Mouse (Mus musculus): ENCODE data around the gene Nck2. TPM values are rescaled to one million over a fixed set of nuclear protein-coding genes. Genes with fewer than 3 reads are reported as not detected.

Nck2 gene
- polyA plus RNA-seq, 1 experiment from 2014 or later, result 38.0 TPM

DNA sequence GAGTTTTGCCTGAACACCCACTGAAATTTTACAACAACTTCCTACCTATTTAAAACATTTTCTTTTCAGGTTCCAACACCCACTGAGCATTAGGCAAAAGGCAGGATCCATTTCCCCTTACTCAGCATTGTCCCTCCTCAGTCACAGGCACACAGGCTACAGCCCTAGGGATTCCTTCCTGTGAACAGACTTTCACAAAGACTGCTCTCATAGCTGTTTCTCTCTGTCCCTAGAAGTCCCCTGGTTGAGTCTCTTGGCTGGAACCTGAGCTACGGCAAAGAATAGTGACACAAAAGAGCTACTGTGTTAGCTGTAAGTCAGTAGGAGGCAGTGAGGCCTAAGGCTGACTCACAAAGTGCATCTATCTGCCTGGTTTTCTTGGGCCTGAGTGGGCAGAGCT, 139.2 kb downstream of the Nck2 start:
- Histone ChIP-seq H3K27ac (replicated peaks) (no peak overlapping the region), H3K4me2 (no peak overlapping the region), H3K9me3 (no peaks in the 10 kb centered on the region), H3K9ac (no peak overlapping the region), H3K4me1 (replicated peaks) (no peaks in the 10 kb centered on the region), H3K27me3 (no peaks in the 10 kb centered on the region), H3K36me3 (no peaks in the 10 kb centered on the region), H3K4me3 (no peak overlapping the region)
- WGBS, result 52% methylated on average over 1 of the region's 1 CpGs
- no peak for ATAC-seq (ENCODE audit: low FRiP score, low read depth)

DNA sequence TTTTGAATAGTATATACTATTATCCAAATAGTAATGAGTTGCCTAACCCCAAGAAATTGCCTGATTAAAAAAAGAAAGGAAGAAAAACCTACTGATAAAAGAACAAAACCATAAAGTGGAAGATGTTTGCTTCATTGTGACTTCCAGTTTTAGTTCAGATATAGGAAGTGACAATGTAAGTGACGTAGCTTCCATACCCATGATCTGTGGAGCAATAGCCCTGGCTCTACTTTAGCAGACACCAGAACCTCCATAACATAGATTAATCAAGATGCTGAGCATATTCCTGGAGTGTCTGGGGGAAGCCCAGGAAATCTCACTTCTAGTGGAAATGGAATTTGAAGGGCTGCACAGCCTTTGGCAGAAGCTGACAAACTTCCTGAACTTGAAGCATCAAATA, 144.6 kb downstream of the Nck2 start:
- no peak for ATAC-seq (ENCODE audit: low FRiP score, low read depth)
- no peaks in the 10 kb centered on the region for H3K4me1 ChIP-seq (replicated peaks)
- no peak overlapping the region for H3K9ac ChIP-seq
- no peaks in the 10 kb centered on the region for H3K9me3 ChIP-seq
- no peaks in the 10 kb centered on the region for H3K27me3 ChIP-seq
- no peaks in the 10 kb centered on the region for H3K36me3 ChIP-seq
- no peak overlapping the region for H3K4me3 ChIP-seq
- H3K4me2 ChIP-seq, result no peak overlapping the region
- H3K27ac ChIP-seq (replicated peaks), result no peak overlapping the region
- 93% methylated on average over 1 of the region's 1 CpGs for WGBS

DNA sequence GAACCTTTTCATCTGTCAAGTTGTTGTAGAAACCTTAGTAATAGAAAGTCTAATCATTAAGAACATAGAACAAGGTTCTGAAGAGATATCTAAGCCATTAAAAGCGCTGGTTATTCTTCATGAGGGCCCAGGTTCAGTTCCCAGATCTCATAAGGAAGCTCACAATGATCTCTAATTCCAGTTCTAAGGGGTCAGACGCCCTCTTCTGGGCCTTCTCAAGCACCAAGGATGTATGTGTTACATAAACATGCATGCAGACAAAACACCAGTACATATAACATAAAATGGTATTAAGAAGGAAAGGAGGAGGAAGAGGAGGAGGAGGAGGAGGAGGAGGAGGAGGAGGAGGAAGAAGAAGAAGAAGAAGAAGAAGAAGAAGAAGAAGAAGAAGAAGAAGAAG, 145.5 kb downstream of the Nck2 start:
- 55% methylated on average over 2 of the region's 2 CpGs for WGBS
- H3K27ac ChIP-seq (replicated peaks), result no peak overlapping the region

DNA sequence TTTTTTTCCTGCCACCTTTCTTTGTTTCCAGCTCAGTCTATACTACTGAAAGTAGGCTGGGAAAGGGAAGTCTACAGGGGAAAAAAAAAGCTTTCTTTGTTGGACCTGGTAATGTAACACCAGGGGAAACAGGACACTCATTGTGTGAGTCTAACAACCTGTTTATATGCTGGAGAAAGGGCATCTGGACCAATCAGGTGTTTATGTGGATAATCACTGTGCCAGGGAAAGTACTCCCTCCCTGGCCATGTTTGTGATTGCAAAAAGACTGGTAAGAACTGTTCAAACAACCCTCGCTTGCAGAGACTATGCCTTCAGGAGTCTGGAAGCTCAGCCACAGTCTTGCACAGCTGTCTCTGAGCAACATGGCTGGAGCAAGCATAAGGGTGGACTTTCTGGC, 146.3 kb downstream of the Nck2 start:
- Histone ChIP-seq H3K9me3 (no peaks in the 10 kb centered on the region), H3K4me2 (no peak overlapping the region), H3K36me3 (no peaks in the 10 kb centered on the region), H3K4me3 (no peak overlapping the region), H3K27ac (replicated peaks) (no peak overlapping the region), H3K4me1 (replicated peaks) (no peaks in the 10 kb centered on the region; the same call in 1 of the 2 replicates), H3K27me3 (no peaks in the 10 kb centered on the region), H3K9ac (no peak overlapping the region)
- ATAC-seq (ENCODE audit: low FRiP score, low read depth), result no peak
- 68% methylated on average over 1 of the region's 1 CpGs for WGBS

More for the DNA sequence above, 145.5 kb downstream of the Nck2 start:
- no peak for ATAC-seq (ENCODE audit: low FRiP score, low read depth)
- H3K36me3 ChIP-seq, result no peaks in the 10 kb centered on the region
- H3K27me3 ChIP-seq, result no peaks in the 10 kb centered on the region
- H3K4me1 ChIP-seq (replicated peaks), result no peaks in the 10 kb centered on the region; the same call in 1 of the 2 replicates
- no peak overlapping the region for H3K9ac ChIP-seq
- H3K4me3 ChIP-seq, result no peak overlapping the region
- no peaks in the 10 kb centered on the region for H3K9me3 ChIP-seq
- no peak overlapping the region for H3K4me2 ChIP-seq

DNA sequence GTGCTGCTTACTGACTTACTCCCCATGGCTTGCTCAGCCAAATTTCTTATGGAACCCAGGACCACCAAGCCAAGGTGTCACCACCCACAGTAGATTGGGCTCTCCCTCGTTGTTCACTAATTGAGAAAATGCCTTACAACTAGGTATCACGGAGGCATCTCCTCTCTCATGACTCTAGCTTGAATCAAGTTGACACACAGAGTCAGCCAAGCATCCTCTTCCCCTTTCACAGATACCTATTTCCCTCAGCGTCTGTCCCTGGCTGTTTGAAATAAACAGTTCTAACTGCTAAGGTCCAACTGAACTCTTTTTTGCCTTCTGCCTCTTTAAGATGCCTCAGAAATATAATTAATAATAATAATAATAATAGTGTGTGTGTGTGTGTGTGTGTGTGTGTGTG, 148.7 kb downstream of the Nck2 start:
- Histone ChIP-seq H3K9me3 (no peaks in the 10 kb centered on the region), H3K9ac (no peak overlapping the region), H3K4me2 (no peak overlapping the region), H3K27me3 (no peaks in the 10 kb centered on the region), H3K27ac (replicated peaks) (no peak overlapping the region), H3K36me3 (no peaks in the 10 kb centered on the region), H3K4me1 (replicated peaks) (no peaks in the 10 kb centered on the region; the same call in 1 of the 2 replicates), H3K4me3 (no peak overlapping the region)
- WGBS, result 76% methylated on average over 3 of the region's 3 CpGs
- no peak for ATAC-seq (ENCODE audit: low FRiP score, low read depth)

GRCm38 (mm10) chr1:43594738-43595137, 150.4 kb downstream of the Nck2 start:
- 0 out of 2 replicates have a peak, but pooled peaks have one; percentile 23 for ATAC-seq (ENCODE audit: low FRiP score, low read depth)
- no peak overlapping the region for H3K4me2 ChIP-seq
- no peaks in the 10 kb centered on the region for H3K9me3 ChIP-seq
- H3K4me1 ChIP-seq (replicated peaks), result no peaks in the 10 kb centered on the region; the same call in 1 of the 2 replicates
- H3K4me3 ChIP-seq, result no peak overlapping the region
- H3K27ac ChIP-seq (replicated peaks), result no peak overlapping the region
- no peaks in the 10 kb centered on the region for H3K27me3 ChIP-seq
- no peaks in the 10 kb centered on the region for H3K36me3 ChIP-seq
- H3K9ac ChIP-seq, result no peak overlapping the region
- 72% methylated on average over 4 of the region's 4 CpGs for WGBS

GRCm38 (mm10) chr1:43597731-43598130, 153.4 kb downstream of the Nck2 start:
- Histone ChIP-seq H3K27me3 (no peaks in the 10 kb centered on the region), H3K4me2 (no peak overlapping the region), H3K9me3 (no peaks in the 10 kb centered on the region), H3K36me3 (no peaks in the 10 kb centered on the region), H3K4me3 (no peak overlapping the region), H3K4me1 (replicated peaks) (no peaks in the 10 kb centered on the region; the same call in 1 of the 2 replicates), H3K9ac (no peak overlapping the region), H3K27ac (replicated peaks) (no peak overlapping the region)
- no peak for ATAC-seq (ENCODE audit: low FRiP score, low read depth)

- no peaks in the 10 kb centered on the region for H3K36me3 ChIP-seq
- ATAC-seq (ENCODE audit: low FRiP score, low read depth), result no peak
- H3K4me1 ChIP-seq (replicated peaks), result no peaks in the 10 kb centered on the region; the same call in 1 of the 2 replicates
- no peaks in the 10 kb centered on the region for H3K27me3 ChIP-seq
- no peaks in the 10 kb centered on the region for H3K9me3 ChIP-seq
- H3K4me2 ChIP-seq, result no peak overlapping the region
- no peak overlapping the region for H3K9ac ChIP-seq
- no peak overlapping the region for H3K27ac ChIP-seq (replicated peaks)
- no peak overlapping the region for H3K4me3 ChIP-seq
Measured at GRCm38 (mm10) chr1:43599483-43599882, 155.1 kb downstream of the Nck2 start.

GRCm38 (mm10) chr1:43601054-43601453, 156.7 kb downstream of the Nck2 start:
- Histone ChIP-seq H3K9me3 (no peaks in the 10 kb centered on the region), H3K4me1 (replicated peaks) (no peaks in the 10 kb centered on the region), H3K4me3 (no peak overlapping the region), H3K27ac (replicated peaks) (no peak overlapping the region), H3K4me2 (no peak overlapping the region), H3K27me3 (no peaks in the 10 kb centered on the region), H3K9ac (no peak overlapping the region), H3K36me3 (no peaks in the 10 kb centered on the region)
- ATAC-seq (ENCODE audit: low FRiP score, low read depth), result no peak
- 60% methylated on average over 8 of the region's 8 CpGs for WGBS

DNA sequence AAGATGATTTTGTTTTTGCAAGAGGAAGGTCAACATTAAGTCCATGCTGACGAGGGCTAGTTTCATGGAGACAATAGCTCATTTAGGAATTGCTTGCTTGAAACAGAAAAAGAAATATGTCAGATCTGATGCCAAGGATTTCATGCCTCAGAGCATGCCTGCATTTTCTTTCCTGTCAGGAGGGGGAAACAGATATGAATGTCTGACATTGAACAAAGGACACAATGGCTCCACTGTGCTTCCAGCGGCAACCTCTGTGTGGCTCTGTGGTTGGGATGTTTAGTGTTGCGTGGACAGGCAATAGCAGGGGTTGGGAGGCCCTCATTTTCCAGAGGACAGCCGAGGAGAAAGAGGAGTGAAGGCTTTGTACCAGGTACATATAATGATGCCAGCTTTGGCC, 171.6 kb downstream of the Nck2 start:
- Histone ChIP-seq H3K27ac (replicated peaks) (no peak overlapping the region), H3K36me3 (no peaks in the 10 kb centered on the region), H3K9me3 (no peaks in the 10 kb centered on the region), H3K9ac (no peak overlapping the region), H3K4me2 (no peak overlapping the region), H3K4me3 (no peak overlapping the region), H3K27me3 (no peaks in the 10 kb centered on the region), H3K4me1 (replicated peaks) (0 out of 2 replicates have a peak, but pooled peaks cover 3% of the 10 kb centered on the region)
- peak; percentile 68; the same call in 1 of the 2 replicates for ATAC-seq (ENCODE audit: low FRiP score, low read depth)
- WGBS, result 36% methylated on average over 4 of the region's 4 CpGs

Other genes starting within 250 kb of the Nck2 start
- 26.0 and 26.2 TPM in 2 replicates for gene Fhl2, start 247.6 kb upstream of the Nck2 start, polyA plus RNA-seq (2015; fragmentation: Nextera tagmentation; extraction: Ambion mirVana)

Data from hindbrain, embryonic 15.5 days (tissue).